Mouse (Mus musculus) myocyte (in vitro differentiated cells): ENCODE results near the gene Stat5b.

Source experiments
- MAX ChIP-seq: IDR thresholded peaks from one replicate; pipeline ENCODE4 v1.6.1; 2011; ENCODE audit warnings: low read depth, mild to moderate bottlenecking, control low read depth
- MYOD1 ChIP-seq, 3 experiments: IDR thresholded peaks; one replicate each; pipeline ENCODE4 v1.6.1; 2011; ENCODE audit warnings: control low read depth in 2 of 3, low read depth in 2 of 3, mild to moderate bottlenecking in 2 of 3, moderate library complexity in 1 of 3; ENCODE audit not compliant: insufficient read length in 2 of 3, control insufficient read depth in 1 of 3
- POLR2A ChIP-seq: IDR thresholded peaks from one replicate; pipeline ENCODE4 v1.6.1; 2011; ENCODE audit warnings: low read depth, mild to moderate bottlenecking, control low read depth, moderate library complexity; ENCODE audit not compliant: insufficient read length
- POLR2AphosphoS2 ChIP-seq: IDR thresholded peaks from one replicate; pipeline ENCODE4 v1.6.1; 2011; ENCODE audit warnings: low read depth, control low read depth; ENCODE audit not compliant: insufficient read length
- REST ChIP-seq: IDR thresholded peaks from one replicate; pipeline ENCODE4 v1.6.1; 2011; ENCODE audit warnings: mild to moderate bottlenecking, control low read depth, moderate library complexity; ENCODE audit not compliant: insufficient read depth, insufficient read length
- TCF12 ChIP-seq: IDR thresholded peaks from one replicate; pipeline ENCODE4 v1.6.1; 2011; ENCODE audit warnings: mild to moderate bottlenecking, control low read depth; ENCODE audit not compliant: poor library complexity, insufficient read depth, severe bottlenecking
- TCF3 ChIP-seq: IDR thresholded peaks from one replicate; pipeline ENCODE4 v1.6.1; 2011; ENCODE audit warnings: low read depth, control low read depth; ENCODE audit not compliant: insufficient read length
- USF1 ChIP-seq: IDR thresholded peaks from one replicate; pipeline ENCODE4 v1.6.1; 2011; ENCODE audit warnings: low read depth, mild to moderate bottlenecking, control low read depth, moderate library complexity

- no peak for TF ChIP-seq TCF12
- TF ChIP-seq USF1, result no peak
- TF ChIP-seq MAX, result no peak
- TF ChIP-seq POLR2A, result no peak
- no peak for TF ChIP-seq POLR2AphosphoS2
- no peak for TF ChIP-seq TCF3
- no peak for TF ChIP-seq MYOD1 (IDR thresholded peaks at IDR 0.05; ENCODE audit: control insufficient read depth in 1 of 3, insufficient read length in 2 of 3, low read depth in 2 of 3)
- no peak for TF ChIP-seq REST
Observed at GRCm38 (mm10) chr11:100789702-100790101, 60.8 kb downstream of the Stat5b start.
